Mouse (Mus musculus): Measurements from ENCODE around the gene Speer4c. TPM values are rescaled to one million over a fixed set of nuclear protein-coding genes. Genes with fewer than 3 reads are reported as not detected.

The Speer4c gene
- total RNA-seq, 2 experiments from 2014 or later = not detected

Other genes with a start within 250 kb of the Speer4c start
- not detected for gene Gm21149, start 237.7 kb downstream of the Speer4c start, total RNA-seq (2021)
- gene Gm21190, start 185.0 kb downstream of the Speer4c start, total RNA-seq (2021) = not detected
- not detected for gene Gm21083, start 136.9 kb downstream of the Speer4c start, total RNA-seq (2021)
- gene Speer4d, start 95.2 kb downstream of the Speer4c start, total RNA-seq (2021) = not detected
- not detected for gene 4930572O03Rik, start 57.2 kb downstream of the Speer4c start, total RNA-seq (2021)
- 100 to 1,000 TPM; 137 to 156 TPM for gene Cacna2d1, start 220.4 kb upstream of the Speer4c start, total RNA-seq (2021)

Data from layer of hippocampus, postnatal 25 days (tissue).